Mouse (Mus musculus) cerebellum, adult 2 months (tissue): Measurements from ENCODE around the gene Slc22a1.

Source experiments
- CTCF ChIP-seq: fragments of 200-500 bp; IDR thresholded peaks from 2 replicates; pipeline ENCODE4 v1.5.1; 2011; ENCODE audit warnings: low read depth, mild to moderate bottlenecking, control low read depth, low read length, moderate library complexity, borderline replicate concordance; ENCODE audit not compliant: insufficient read depth
- POLR2A ChIP-seq: fragments of 200-500 bp; IDR thresholded peaks from 2 replicates; pipeline ENCODE4 v1.6.1; 2011; ENCODE audit warnings: low read length, control low read depth, borderline replicate concordance; ENCODE audit not compliant: insufficient read depth

GRCm38 (mm10) chr17:12724767-12725744 lies 49.4 kb upstream of the Slc22a1 start:
- TF ChIP-seq CTCF: no peak
- no peak for TF ChIP-seq POLR2A
